Mouse (Mus musculus) thymus, adult 2 months (tissue): ENCODE measurements around the gene Ddx4. TPM values are rescaled to one million over a fixed set of nuclear protein-coding genes. Genes with fewer than 3 reads are reported as not detected.

Experiments
- DNase-seq: peaks from one replicate; pipeline ENCODE4 v3.0.0; 2021
- H3K27ac ChIP-seq: fragments of 200-500 bp; 2 replicates; pipeline ENCODE4 v1.5.1; 2012; ENCODE audit warnings: low read length, control low read depth; ENCODE audit not compliant: control insufficient read depth, insufficient read depth
- H3K27me3 ChIP-seq: fragments of 200-500 bp; 2 replicates; pipeline ENCODE4 v1.6.1; 2012; ENCODE audit warnings: mild to moderate bottlenecking, low read length, moderate library complexity, mixed read lengths; ENCODE audit not compliant: control insufficient read depth, insufficient read depth
- H3K36me3 ChIP-seq: fragments of 200-500 bp; 2 replicates; pipeline ENCODE4 v1.6.1; 2012; ENCODE audit warnings: mild to moderate bottlenecking, low read length, moderate library complexity; ENCODE audit not compliant: control insufficient read depth, insufficient read depth
- H3K4me1 ChIP-seq: fragments of 200-500 bp; replicated peaks from 2 replicates; pipeline ENCODE4 v1.6.1; 2012; ENCODE audit warnings: low read length; ENCODE audit not compliant: control insufficient read depth, insufficient read depth
- H3K4me3 ChIP-seq: fragments of 200-500 bp; 2 replicates; pipeline ENCODE4 v1.5.1; 2012; ENCODE audit warnings: mild to moderate bottlenecking, low read length, control low read depth, moderate library complexity; ENCODE audit not compliant: control insufficient read depth, insufficient read depth
- CTCF ChIP-seq: fragments of 200-500 bp; IDR thresholded peaks from 2 replicates; pipeline ENCODE4 v1.5.1; 2012; ENCODE audit warnings: mild to moderate bottlenecking, control low read depth, low read length, moderate library complexity, borderline replicate concordance; ENCODE audit not compliant: control insufficient read depth, poor library complexity, insufficient read depth; ENCODE audit errors: extremely low read depth
- POLR2A ChIP-seq: fragments of 200-500 bp; IDR thresholded peaks from 2 replicates; pipeline ENCODE4 v1.6.1; 2012; ENCODE audit warnings: mild to moderate bottlenecking, low read length, control low read depth, moderate library complexity; ENCODE audit not compliant: control insufficient read depth, poor library complexity, insufficient read depth; ENCODE audit errors: extremely low read depth
- WGBS: fragments of 180-500 bp; shearing (Covaris S2); methylation state at CpG from one replicate; pipeline ENCODE4 v1.1.7; 2018; 5-methylcytosine and 5-hydroxymethylcytosine counted together
- polyA plus RNA-seq: library from polyadenylated mRNA; depleted of rRNA; stranded (reverse); fragments of >200 nt; gene quantifications from 2 replicates; pipeline ENCODE4 v1.2.3, GENCODE M21; 2012; rRNA removed

Gene Ddx4
- polyA plus RNA-seq, result 0.08 TPM in 1 of 2 replicates, not detected in the other

- 94% methylated on average over 45 of the region's 45 CpGs for WGBS
These were observed at the start of gene Ddx4 for GRCm38 (mm10) chr13:112652205-112652604. Gene Ddx4, minus strand, starts transcription at chr13:112652475.

GRCm38 (mm10) chr13:112701256-112701655 is 49.0 kb upstream of the Ddx4 start:
- no peak for TF ChIP-seq POLR2A
- no peak for TF ChIP-seq CTCF
- WGBS, result 98% methylated on average over 8 of the region's 8 CpGs
- Histone ChIP-seq H3K36me3 (peaks cover 17% of the 10 kb centered on the region), H3K4me1 (no peaks in the 10 kb centered on the region), H3K27ac (no peak overlapping the region), H3K4me3 (no peak overlapping the region), H3K27me3 (no peaks in the 10 kb centered on the region)
- DNase-seq, result no peak

More at GRCm38 (mm10) chr13:112652205-112652604, at the start of gene Ddx4:
- no peak for TF ChIP-seq POLR2A
- Histone ChIP-seq H3K4me3 (no peak within 1 kb of the TSS), H3K27ac (no peak within 1 kb of the TSS), H3K4me1 (no peaks in the 10 kb centered on the region), H3K36me3 (no peaks in the 10 kb centered on the region), H3K27me3 (no peaks in the 10 kb centered on the region)
- no peak for DNase-seq

- H3K4me1 ChIP-seq, result no peaks in the 10 kb centered on the region
- WGBS, result 95% methylated on average over 8 of the region's 8 CpGs
- no peak for TF ChIP-seq POLR2A
- no peak for DNase-seq
- H3K27me3 ChIP-seq, result no peaks in the 10 kb centered on the region
- H3K36me3 ChIP-seq, result peaks cover 15% of the 10 kb centered on the region
- H3K4me3 ChIP-seq, result no peak overlapping the region
- H3K27ac ChIP-seq, result no peak overlapping the region
These were observed 43.4 kb upstream of the Ddx4 start for GRCm38 (mm10) chr13:112695526-112696240.

GRCm38 (mm10) chr13:112692870-112693553 is 40.7 kb upstream of the Ddx4 start:
- no peak for DNase-seq

GRCm38 (mm10) chr13:112686155-112686554 is 33.9 kb upstream of the Ddx4 start:
- DNase-seq, result no peak
- WGBS, result 92% methylated on average over 2 of the region's 2 CpGs
- Histone ChIP-seq H3K4me1 (no peaks in the 10 kb centered on the region), H3K36me3 (peaks cover 12% of the 10 kb centered on the region; the same call in 1 of the 2 replicates), H3K27ac (no peak overlapping the region), H3K4me3 (no peak overlapping the region), H3K27me3 (no peaks in the 10 kb centered on the region)
- TF ChIP-seq CTCF, result no peak

More at GRCm38 (mm10) chr13:112692870-112693553, 40.7 kb upstream of the Ddx4 start:
- Histone ChIP-seq H3K36me3 (peaks cover 20% of the 10 kb centered on the region), H3K27me3 (no peaks in the 10 kb centered on the region), H3K4me1 (no peaks in the 10 kb centered on the region), H3K4me3 (no peak overlapping the region), H3K27ac (no peak overlapping the region)
- 96% methylated on average over 10 of the region's 10 CpGs for WGBS
- no peak for TF ChIP-seq POLR2A
- no peak for TF ChIP-seq CTCF

- no peaks in the 10 kb centered on the region for H3K27me3 ChIP-seq
- WGBS, result 93% methylated on average over 6 of the region's 6 CpGs
- H3K36me3 ChIP-seq, result peaks cover 1% of the 10 kb centered on the region; the same call in 1 of the 2 replicates
- no peak overlapping the region for H3K27ac ChIP-seq
- no peaks in the 10 kb centered on the region for H3K4me1 ChIP-seq
- no peak overlapping the region for H3K4me3 ChIP-seq
- no peak for DNase-seq
- TF ChIP-seq CTCF, result no peak
These were observed 31.7 kb upstream of the Ddx4 start for GRCm38 (mm10) chr13:112683970-112684369.
